In genomic region chr7:38108260-38108632, GRCm38 (mm10) we compare ENCODE assay signal across 8 mouse cellular contexts. TPM values are rescaled to one million over a fixed set of nuclear protein-coding genes. Genes with fewer than 3 reads are reported as not detected.
DNase-seq lines count a peak whose midpoint lies in the region; ATAC-seq and TF ChIP-seq lines count a peak whose summit lies in the region.

No protein-coding gene starts in this region.

- no peaks in the 10 kb centered on the region for H3K27me3 ChIP-seq in embryonic facial prominence, embryonic 10.5 days (replicated peaks; ENCODE audit: low read depth, poor library complexity, severe bottlenecking)
- H3K27me3 ChIP-seq in intestine, postnatal 0 days (replicated peaks; ENCODE audit: control insufficient read depth, insufficient read depth, low read length) = no peaks in the 10 kb centered on the region

- no peak for ATAC-seq in intestine, postnatal 0 days
- no peak for ATAC-seq in erythroid progenitor cell, adult 5-6 weeks (replicated peaks; ENCODE audit: low FRiP score, poor library complexity, severe bottlenecking)

- no peak for TF ChIP-seq CTCF in lung, adult 2 months (IDR thresholded peaks at IDR 0.05; ENCODE audit: insufficient read depth, low read length)
- TF ChIP-seq CTCF in intestine, postnatal 0 days (IDR thresholded peaks at IDR 0.05; ENCODE audit: low read depth) = no peak

- H3K9ac ChIP-seq in intestine, postnatal 0 days (ENCODE audit: low read depth, low read length) = no peak overlapping the region

- 16% methylated on average over 10 of the region's 10 CpGs for WGBS in lung, adult 2 months
- 15% methylated on average over 10 of the region's 10 CpGs for WGBS in embryonic facial prominence, embryonic 10.5 days
- 30% methylated on average over 10 of the region's 10 CpGs for WGBS in intestine, postnatal 0 days

- no peak for TF ChIP-seq POLR2A in lung, adult 2 months (IDR thresholded peaks at IDR 0.05; ENCODE audit: borderline replicate concordance, extremely low read depth, low read depth, low read length)

- H3K4me3 ChIP-seq in lung, adult 2 months (replicated peaks; ENCODE audit: extremely low read depth, low read depth, low read length) = no peak overlapping the region
- H3K4me3 ChIP-seq in embryonic facial prominence, embryonic 10.5 days = peak overlapping the region; percentile 94
- peak overlapping the region; percentile 77 for H3K4me3 ChIP-seq in intestine, postnatal 0 days (ENCODE audit: low read depth, low read length)

- H3K4me2 ChIP-seq in intestine, postnatal 0 days (replicated peaks; ENCODE audit: low read depth) = peak overlapping the region; percentile 96

- peaks cover 5% of the 10 kb centered on the region; the same call in 1 of the 2 replicates for H3K4me1 ChIP-seq in lung, adult 2 months (ENCODE audit: control insufficient read depth, insufficient read depth, low read length)
- peaks cover 57% of the 10 kb centered on the region for H3K4me1 ChIP-seq in embryonic facial prominence, embryonic 10.5 days
- H3K4me1 ChIP-seq in intestine, postnatal 0 days (replicated peaks; ENCODE audit: control insufficient read depth, insufficient read depth, low read length) = 0 out of 2 replicates have a peak, but pooled peaks cover 9% of the 10 kb centered on the region

- peak; percentile 10 for DNase-seq in lung, adult 2 months
- no peak for DNase-seq in lung, postnatal 14 days
- DNase-seq in embryonic facial prominence, embryonic 10.5 days (ENCODE audit: low spot score) = peak; percentile 49
- DNase-seq in lung, postnatal 4 days = peak; percentile 25 to 36
- peak; percentile 49 to 60 for DNase-seq in thymus, postnatal 10 days (ENCODE audit: low spot score in 2 of 2)
- DNase-seq in left cerebral cortex, adult 18-20 months (ENCODE audit: low spot score in 2 of 2) = no peak

- peak overlapping the region; percentile 95 for H3K27ac ChIP-seq in embryonic facial prominence, embryonic 10.5 days (replicated peaks)
- H3K27ac ChIP-seq in intestine, postnatal 0 days (ENCODE audit: low read depth, low read length) = no peak overlapping the region; the same call in 1 of the 2 replicates

- no peaks in the 10 kb centered on the region for H3K9me3 ChIP-seq in embryonic facial prominence, embryonic 10.5 days
- H3K9me3 ChIP-seq in intestine, postnatal 0 days (ENCODE audit: control insufficient read depth) = no peaks in the 10 kb centered on the region

- H3K36me3 ChIP-seq in embryonic facial prominence, embryonic 10.5 days (replicated peaks) = peaks cover 25% of the 10 kb centered on the region
- no peaks in the 10 kb centered on the region for H3K36me3 ChIP-seq in intestine, postnatal 0 days (ENCODE audit: control insufficient read depth, insufficient read depth)

RNA-seq across cellular contexts. Expression of gene Ccne1, which starts 0.9 kb away (rescaled TPM):
- polyA plus RNA-seq in lung, adult 2 months (2012; rRNA removed) = 1.2 and 1.7 TPM in 2 replicates
- polyA plus RNA-seq in embryonic facial prominence, embryonic 10.5 days (2016; fragmentation: Nextera tagmentation; extraction: Ambion mirVana) = 130 and 134 TPM in 2 replicates
- 12.0 and 12.6 TPM in 2 replicates for polyA plus RNA-seq in intestine, postnatal 0 days (2015; fragmentation: Nextera tagmentation; extraction: Ambion mirVana)
- 10 to 100 TPM; 16.7 to 22.8 TPM for total RNA-seq in left cerebral cortex, adult 18-20 months (2021)
- 131 and 148 TPM in 2 replicates for total RNA-seq in erythroid progenitor cell, adult 5-6 weeks (2015; ENCODE audit: low replicate concordance)
- 180 and 187 TPM in 2 replicates for total RNA-seq in erythroid progenitor cell, adult 5-6 weeks (2017; ENCODE audit: low replicate concordance)

Comparison
In these comparisons a context has a peak if more than half of its experiments do, and no peak if none do; other contexts are left out.
1. DNase-seq: peak in lung, adult 2 months (single experiment), embryonic facial prominence, embryonic 10.5 days (single experiment), lung, postnatal 4 days (2 of 2) and thymus, postnatal 10 days (2 of 2); none in lung, postnatal 14 days (single experiment) and left cerebral cortex, adult 18-20 months (0 of 2).